Mouse (Mus musculus): Measurements from ENCODE around the gene Eif2b5.

Eif2b5 gene

GRCm38 (mm10) chr16:20537071-20537471 lies 38.5 kb downstream of the Eif2b5 start:
- no peak for DNase-seq (ENCODE audit: low spot score in 2 of 2)

- no peak for DNase-seq (ENCODE audit: low spot score in 2 of 2)
These were observed 39.1 kb downstream of the Eif2b5 start for GRCm38 (mm10) chr16:20537601-20538320.

GRCm38 (mm10) chr16:20539649-20540048 lies 41.0 kb downstream of the Eif2b5 start:
- DNase-seq (ENCODE audit: low spot score in 2 of 2), result no peak

GRCm38 (mm10) chr16:20540438-20540837 lies 41.8 kb downstream of the Eif2b5 start:
- no peak for DNase-seq (ENCODE audit: low spot score in 2 of 2)

- no peak for DNase-seq (ENCODE audit: low spot score in 2 of 2)
These were observed 47.1 kb downstream of the Eif2b5 start for GRCm38 (mm10) chr16:20545696-20546095.

- DNase-seq (ENCODE audit: low spot score in 2 of 2), result no peak
These were observed 48.8 kb downstream of the Eif2b5 start for GRCm38 (mm10) chr16:20547423-20547822.

- DNase-seq (ENCODE audit: low spot score in 2 of 2), result peak; percentile 93 to 98
These were observed 49.7 kb downstream of the Eif2b5 start, which contains the start of gene Abcf3 for GRCm38 (mm10) chr16:20548096-20548948. TSS of gene Abcf3 (plus strand) at chr16:20548577.

- DNase-seq (ENCODE audit: low spot score in 2 of 2), result no peak
These were observed 50.5 kb downstream of the Eif2b5 start for GRCm38 (mm10) chr16:20549161-20549560.

GRCm38 (mm10) chr16:20551691-20552090 lies 53.1 kb downstream of the Eif2b5 start:
- DNase-seq (ENCODE audit: low spot score in 2 of 2), result no peak

- no peak for DNase-seq (ENCODE audit: low spot score in 2 of 2)
These were observed 54.0 kb downstream of the Eif2b5 start for GRCm38 (mm10) chr16:20552594-20552993.

GRCm38 (mm10) chr16:20555000-20555399 lies 56.4 kb downstream of the Eif2b5 start:
- DNase-seq (ENCODE audit: low spot score in 2 of 2), result no peak

- no peak for DNase-seq (ENCODE audit: low spot score in 2 of 2)
These were observed 58.8 kb downstream of the Eif2b5 start for GRCm38 (mm10) chr16:20557381-20557780.
